Mouse (Mus musculus) embryo, embryonic 11.5 days (tissue): ENCODE measurements at regions not wholly inside any gene's neighbourhood (a gene's known extent, or its start where the extent isn't known, plus 50 kb on each side); places are given as distances from the start of the nearest gene placed in this dataset.
"Not testable (repeated sequence)": the region's sequence is repeated elsewhere in the genome, so short reads cannot be mapped to it uniquely, and the experiment has no call there.

Experiments
- DNase-seq: peaks from one replicate; pipeline ENCODE4 v3.0.0-alpha.2; 2012; ENCODE audit warnings: low read depth, low spot score

DNA sequence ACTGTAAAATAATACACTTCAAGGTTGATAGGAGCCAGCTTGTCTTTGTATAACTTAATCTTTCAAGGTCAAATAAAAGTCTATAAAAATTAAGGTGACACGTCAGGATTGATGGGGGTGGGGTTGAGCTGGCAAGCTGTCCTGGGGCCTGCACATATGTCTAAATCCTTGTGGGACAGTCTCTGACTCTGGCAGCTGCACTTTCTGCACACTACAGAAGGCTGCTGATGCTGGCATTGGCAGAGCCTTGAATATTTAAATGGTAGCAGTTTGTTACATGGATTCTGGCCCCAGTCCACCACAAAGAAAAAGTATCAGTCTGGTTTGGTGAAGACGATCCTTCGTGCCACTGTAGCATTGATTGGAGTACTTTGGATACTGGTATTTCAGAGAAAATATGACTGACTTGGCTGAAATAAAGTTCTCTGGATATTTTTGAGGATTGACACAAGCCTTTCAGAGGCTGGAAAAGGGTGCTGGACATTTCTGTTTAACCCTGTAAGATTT, 3648.0 kb downstream of the 9330182O14Rik start:
- not testable (repeated sequence) for DNase-seq

DNA sequence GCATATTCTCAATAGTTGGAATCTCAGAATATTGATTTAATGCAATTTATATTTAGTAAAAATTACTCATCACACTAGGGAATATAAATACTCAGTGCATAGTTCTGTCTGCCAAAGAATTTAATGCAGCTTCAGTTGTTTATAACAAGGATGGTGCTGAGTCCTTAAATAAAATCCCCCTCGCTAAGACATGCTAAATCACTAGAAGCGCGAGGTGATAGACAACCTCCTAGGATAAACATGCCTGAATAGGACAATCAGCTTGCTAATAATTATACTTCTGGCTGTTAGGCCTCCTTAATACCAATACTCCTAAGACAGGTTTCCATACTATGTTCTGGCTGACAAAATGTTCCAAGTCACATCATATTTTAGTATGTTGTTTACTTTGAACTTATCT, 3650.0 kb downstream of the 9330182O14Rik start:
- no peak for DNase-seq

DNA sequence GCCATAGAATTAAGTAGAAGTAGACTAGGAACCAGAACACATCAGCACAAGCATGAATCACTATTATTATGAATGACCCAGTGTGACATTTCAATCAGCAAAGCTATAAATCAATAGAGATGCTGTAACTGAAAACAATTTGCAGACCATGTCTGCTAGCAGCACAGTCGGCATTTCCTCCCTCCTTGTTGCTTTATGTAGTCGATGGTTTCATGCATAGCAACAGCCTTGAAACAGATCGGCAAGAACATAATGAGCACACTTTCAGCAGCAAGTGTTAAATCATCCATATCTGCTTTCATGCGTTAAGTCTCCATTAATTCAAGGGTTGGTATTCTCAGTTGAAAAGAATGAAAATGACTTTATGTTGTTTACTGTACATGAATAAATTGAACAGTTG, 3669.2 kb downstream of the 9330182O14Rik start:
- DNase-seq = peak; percentile 14
